Mouse (Mus musculus): ENCODE data around the gene Mettl3.

DNA sequence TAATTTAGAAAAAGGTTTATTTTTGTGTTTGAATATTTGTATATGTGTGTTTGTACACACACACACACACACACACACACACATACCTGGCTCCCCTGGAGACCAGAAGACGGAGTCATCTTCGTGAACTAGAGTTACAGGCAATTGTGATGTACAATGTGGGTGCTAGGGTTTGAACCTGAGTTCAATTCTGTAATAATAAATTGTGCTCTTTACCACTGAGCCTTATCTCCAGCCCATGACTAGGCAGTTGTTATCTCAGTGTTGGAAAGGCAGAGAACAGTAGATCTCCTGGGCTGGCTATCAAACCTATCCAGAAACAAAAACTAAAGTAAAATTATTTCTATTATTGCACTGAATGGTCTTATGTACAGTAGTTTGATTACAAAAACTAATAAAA, 1.2 kb upstream of the Mettl3 start:
- TF ChIP-seq POLR2A (IDR thresholded peaks at IDR 0.05; ENCODE audit: borderline replicate concordance, insufficient read depth, low read length) (no peak), CTCF (IDR thresholded peaks at IDR 0.05; ENCODE audit: borderline replicate concordance, insufficient read depth, low read depth, low read length) (no peak)

All from cerebellum, adult 2 months (tissue).